Mouse (Mus musculus) limb, embryonic 14.5 days (tissue): ENCODE results near the gene Gm27021. TPM values are rescaled to one million over a fixed set of nuclear protein-coding genes. Genes with fewer than 3 reads are reported as not detected.

Experiments
- ATAC-seq: fragments of 200-750 bp; cut with Nextera tagmentation; 2 replicates; pipeline ENCODE4 v1.8.0; 2017; ENCODE audit warnings: low read depth, moderate number of reproducible peaks, moderate TSS enrichment; ENCODE audit not compliant: low FRiP score
- DNase-seq: peaks from one replicate; pipeline ENCODE4 v3.0.0-alpha.2; 2015; ENCODE audit warnings: low spot score
- H3K27ac ChIP-seq: fragments of 300-500 bp; sonication (generic); replicated peaks from 2 replicates; pipeline ENCODE4 v1.5.1; 2014; ENCODE audit warnings: low read depth, mild to moderate bottlenecking, low read length, moderate library complexity, mixed read lengths
- H3K27me3 ChIP-seq: fragments of 300-500 bp; sonication (generic); 2 replicates; pipeline ENCODE4 v1.6.1; 2014; ENCODE audit warnings: low read length, mixed read lengths; ENCODE audit not compliant: control insufficient read depth, insufficient read depth
- H3K36me3 ChIP-seq: fragments of 300-500 bp; sonication (generic); 2 replicates; pipeline ENCODE4 v1.6.1; 2014; ENCODE audit warnings: mild to moderate bottlenecking, low read length, moderate library complexity, mixed read lengths; ENCODE audit not compliant: control insufficient read depth, insufficient read depth
- H3K4me1 ChIP-seq: fragments of 300-500 bp; sonication (generic); 2 replicates; pipeline ENCODE4 v1.6.1; 2014; ENCODE audit warnings: antibody characterized with exemption, low read length, mixed read lengths; ENCODE audit not compliant: control insufficient read depth, insufficient read depth
- H3K4me2 ChIP-seq: fragments of 300-500 bp; sonication (generic); replicated peaks from 2 replicates; pipeline ENCODE4 v1.6.1; 2014; ENCODE audit warnings: low read depth, mild to moderate bottlenecking, low read length, moderate library complexity; ENCODE audit not compliant: severe bottlenecking
- H3K4me3 ChIP-seq: fragments of 300-500 bp; sonication (generic); replicated peaks from 2 replicates; pipeline ENCODE4 v1.5.1; 2014; ENCODE audit warnings: low read length
- H3K9ac ChIP-seq: fragments of 300-500 bp; sonication (generic); 2 replicates; pipeline ENCODE4 v1.6.1; 2014; ENCODE audit warnings: mild to moderate bottlenecking, low read depth, low read length, moderate library complexity; ENCODE audit not compliant: severe bottlenecking
- H3K9me3 ChIP-seq: fragments of 300-500 bp; sonication (generic); 2 replicates; pipeline ENCODE4 v1.6.1; 2016; ENCODE audit warnings: low read length; ENCODE audit not compliant: control insufficient read depth
- POLR2A ChIP-seq: fragments of 200-500 bp; IDR thresholded peaks from 2 replicates; pipeline ENCODE4 v1.8.0; 2012; ENCODE audit warnings: inconsistent platforms, mild to moderate bottlenecking, moderate library complexity, borderline replicate concordance; ENCODE audit not compliant: insufficient read depth, insufficient read length; ENCODE audit errors: extremely low read depth
- WGBS: fragments of 180-500 bp; shearing (Covaris S2); extraction: QIAGEN DNeasy Blood & Tissue Kit; methylation state at CpG from one replicate; pipeline ENCODE4 v1.1.7; 2014; 5-methylcytosine and 5-hydroxymethylcytosine counted together
- polyA plus RNA-seq, 2 experiments: library from polyadenylated mRNA; depleted of rRNA in 1 of 2; stranded (reverse) in 1 of 2; unstranded in 1 of 2; fragments of >200 nt; fragmentation: Nextera tagmentation in 1 of 2; extraction: Ambion mirVana in 1 of 2; gene quantifications; 2 replicates each; pipeline versions ENCODE4 v1.2.1 to v1.2.3; 2012 to 2014

Gene Gm27021
- polyA plus RNA-seq, 2 experiments: 2.2 to 3.4 TPM

- DNase-seq: peak; percentile 100
- Histone ChIP-seq H3K36me3 (peaks cover 14% of the 10 kb centered on the region), H3K9ac (peak within 1 kb of the TSS; percentile 81), H3K9me3 (no peaks in the 10 kb centered on the region), H3K4me3 (peak within 1 kb of the TSS; percentile 70), H3K27me3 (no peaks in the 10 kb centered on the region), H3K27ac (peak within 1 kb of the TSS; percentile 76), H3K4me2 (peak within 1 kb of the TSS; percentile 80), H3K4me1 (peaks cover 5% of the 10 kb centered on the region)
- 1% methylated on average over 65 of the region's 67 CpGs for WGBS
- peak; percentile 60; the same call in 1 of the 2 replicates for TF ChIP-seq POLR2A
- ATAC-seq: peak; percentile 99
These were observed 78.7 kb downstream of the Gm27021 start, which contains the start of gene Gins2 for GRCm38 (mm10) chr8:120588908-120589771. Gins2 (minus strand) TSS chr8:120589304.

- WGBS: 86% methylated on average over 10 of the region's 10 CpGs
- peaks cover 34% of the 10 kb centered on the region for H3K36me3 ChIP-seq
These were observed 82.4 kb downstream of the Gm27021 start for GRCm38 (mm10) chr8:120585521-120585920.

GRCm38 (mm10) chr8:120581811-120582210 is 86.1 kb downstream of the Gm27021 start:
- Histone ChIP-seq H3K36me3 (peaks cover 67% of the 10 kb centered on the region), H3K4me1 (no peaks in the 10 kb centered on the region), H3K4me2 (no peak overlapping the region), H3K9me3 (no peaks in the 10 kb centered on the region), H3K27me3 (no peaks in the 10 kb centered on the region), H3K4me3 (no peak overlapping the region), H3K27ac (no peak overlapping the region), H3K9ac (no peak overlapping the region)
- ATAC-seq: no peak
- WGBS: 88% methylated on average over 8 of the region's 8 CpGs
- no peak for TF ChIP-seq POLR2A
- DNase-seq: no peak

More at GRCm38 (mm10) chr8:120585521-120585920, 82.4 kb downstream of the Gm27021 start:
- ATAC-seq: no peak
- no peak for TF ChIP-seq POLR2A
- Histone ChIP-seq H3K4me1 (peaks cover 5% of the 10 kb centered on the region), H3K27me3 (no peaks in the 10 kb centered on the region), H3K9ac (no peak overlapping the region), H3K27ac (no peak overlapping the region), H3K9me3 (no peaks in the 10 kb centered on the region), H3K4me2 (no peak overlapping the region), H3K4me3 (no peak overlapping the region)
- no peak for DNase-seq

- no peak overlapping the region for H3K4me3 ChIP-seq
- H3K27ac ChIP-seq: no peak overlapping the region
- H3K9ac ChIP-seq: no peak overlapping the region
- ATAC-seq: no peak
- peaks cover 72% of the 10 kb centered on the region for H3K36me3 ChIP-seq
- 89% methylated on average over 12 of the region's 12 CpGs for WGBS
- no peaks in the 10 kb centered on the region for H3K27me3 ChIP-seq
- H3K4me1 ChIP-seq: no peaks in the 10 kb centered on the region
- no peaks in the 10 kb centered on the region for H3K9me3 ChIP-seq
- H3K4me2 ChIP-seq: no peak overlapping the region
- no peak for DNase-seq
- no peak for TF ChIP-seq POLR2A
These were observed 86.5 kb downstream of the Gm27021 start for GRCm38 (mm10) chr8:120581329-120581728.

GRCm38 (mm10) chr8:120580336-120581000 is 87.4 kb downstream of the Gm27021 start:
- Histone ChIP-seq H3K36me3 (peaks cover 76% of the 10 kb centered on the region), H3K9me3 (no peaks in the 10 kb centered on the region), H3K4me2 (no peak overlapping the region), H3K4me3 (no peak overlapping the region), H3K9ac (no peak overlapping the region), H3K27me3 (no peaks in the 10 kb centered on the region), H3K27ac (no peak overlapping the region), H3K4me1 (no peaks in the 10 kb centered on the region)
- DNase-seq (no peak), ATAC-seq (no peak)
- WGBS: 92% methylated on average over 8 of the region's 8 CpGs
- TF ChIP-seq POLR2A: no peak
